Mouse (Mus musculus) limb, embryonic 10.5 days (tissue): ENCODE results near the gene Ephb6. TPM values are rescaled to one million over a fixed set of nuclear protein-coding genes. Genes with fewer than 3 reads are reported as not detected.
A peak's percentile ranks its signal among the peaks of the same experiment; 100 is the strongest.

ENCODE experiments used
- DNase-seq: peaks from one replicate; pipeline ENCODE4 v3.0.0-alpha.2; 2017; ENCODE audit warnings: low spot score
- H3K27ac ChIP-seq: fragments of 300-500 bp; sonication (generic); 2 replicates; pipeline ENCODE4 v1.5.1; 2016; ENCODE audit warnings: mild to moderate bottlenecking
- H3K27me3 ChIP-seq: fragments of 300-500 bp; sonication (generic); 2 replicates; pipeline ENCODE4 v1.6.1; 2016; ENCODE audit warnings: low read depth, mild to moderate bottlenecking; ENCODE audit not compliant: poor library complexity, severe bottlenecking
- H3K36me3 ChIP-seq: fragments of 300-500 bp; sonication (generic); 2 replicates; pipeline ENCODE4 v1.6.1; 2016; ENCODE audit warnings: mild to moderate bottlenecking, moderate library complexity
- H3K4me1 ChIP-seq: fragments of 300-500 bp; sonication (generic); 2 replicates; pipeline ENCODE4 v1.6.1; 2016
- H3K4me3 ChIP-seq: fragments of 300-500 bp; sonication (generic); 2 replicates; pipeline ENCODE4 v1.5.1; 2016; ENCODE audit warnings: mild to moderate bottlenecking, moderate library complexity
- H3K9me3 ChIP-seq: fragments of 300-500 bp; sonication (generic); replicated peaks from 2 replicates; pipeline ENCODE4 v1.6.1; 2016; ENCODE audit warnings: mild to moderate bottlenecking
- WGBS: fragments of 180-500 bp; shearing (Covaris S2); methylation state at CpG from one replicate; pipeline ENCODE4 v1.1.7; 2016; 5-methylcytosine and 5-hydroxymethylcytosine counted together
- polyA plus RNA-seq: library from polyadenylated mRNA; unstranded; fragments of >200 nt; fragmentation: Nextera tagmentation; extraction: Ambion mirVana; gene quantifications from 2 replicates; pipeline ENCODE4 v1.2.1, GENCODE M21; 2016

The Ephb6 gene
- polyA plus RNA-seq, 1 experiment from 2014 or later, result 19.1 TPM

GRCm38 (mm10) chr6:41581295-41581694, 24.0 kb upstream of the Ephb6 start:
- H3K9me3 ChIP-seq, result no peaks in the 10 kb centered on the region
- H3K27me3 ChIP-seq, result no peaks in the 10 kb centered on the region
- DNase-seq, result no peak
- 0 out of 2 replicates have a peak, but pooled peaks cover 2% of the 10 kb centered on the region for H3K4me1 ChIP-seq
- WGBS, result 83% methylated on average over 7 of the region's 7 CpGs
- H3K27ac ChIP-seq, result no peak overlapping the region
- no peaks in the 10 kb centered on the region for H3K36me3 ChIP-seq
- H3K4me3 ChIP-seq, result no peak overlapping the region

GRCm38 (mm10) chr6:41582189-41582588, 23.1 kb upstream of the Ephb6 start:
- no peaks in the 10 kb centered on the region for H3K4me1 ChIP-seq
- DNase-seq, result no peak
- H3K36me3 ChIP-seq, result no peaks in the 10 kb centered on the region
- 75% methylated on average over 1 of the region's 1 CpGs for WGBS
- H3K4me3 ChIP-seq, result no peak overlapping the region
- H3K9me3 ChIP-seq, result no peaks in the 10 kb centered on the region
- no peaks in the 10 kb centered on the region for H3K27me3 ChIP-seq
- no peak overlapping the region for H3K27ac ChIP-seq

GRCm38 (mm10) chr6:41604401-41605050, 756 bp upstream of the Ephb6 start:
- Histone ChIP-seq H3K4me1 (peaks cover 9% of the 10 kb centered on the region), H3K9me3 (no peaks in the 10 kb centered on the region), H3K36me3 (no peaks in the 10 kb centered on the region), H3K27ac (peak overlapping the region; percentile 96), H3K4me3 (peak overlapping the region; percentile 73), H3K27me3 (peaks cover 4% of the 10 kb centered on the region; the same call in 1 of the 2 replicates)
- under 1% methylated on average over 23 of the region's 23 CpGs for WGBS
- peak; percentile 76 for DNase-seq

- Histone ChIP-seq H3K27me3 (peaks cover 4% of the 10 kb centered on the region; the same call in 1 of the 2 replicates), H3K4me1 (peaks cover 9% of the 10 kb centered on the region), H3K9me3 (no peaks in the 10 kb centered on the region), H3K36me3 (no peaks in the 10 kb centered on the region), H3K27ac (peak overlapping the region; percentile 96), H3K4me3 (peak overlapping the region; percentile 73)
- under 1% methylated on average over 7 of the region's 7 CpGs for WGBS
- no peak for DNase-seq
These were observed 467 bp downstream of the Ephb6 start for GRCm38 (mm10) chr6:41605794-41606104.

- DNase-seq, result peak; percentile 35
- 3% methylated on average over 3 of the region's 4 CpGs for WGBS
- peak overlapping the region; percentile 96; the same call in 1 of the 2 replicates for H3K27ac ChIP-seq
These were observed 932 bp downstream of the Ephb6 start for GRCm38 (mm10) chr6:41606214-41606613.

GRCm38 (mm10) chr6:41607637-41608036, 2.4 kb downstream of the Ephb6 start:
- WGBS, result 57% methylated on average over 5 of the region's 5 CpGs
- Histone ChIP-seq H3K9me3 (no peaks in the 10 kb centered on the region), H3K36me3 (no peaks in the 10 kb centered on the region), H3K27me3 (peaks cover 4% of the 10 kb centered on the region; the same call in 1 of the 2 replicates), H3K4me1 (peaks cover 9% of the 10 kb centered on the region), H3K4me3 (no peak overlapping the region), H3K27ac (no peak overlapping the region)
- DNase-seq, result no peak

More at GRCm38 (mm10) chr6:41606214-41606613, 932 bp downstream of the Ephb6 start:
- Histone ChIP-seq H3K27me3 (peaks cover 4% of the 10 kb centered on the region; the same call in 1 of the 2 replicates), H3K36me3 (no peaks in the 10 kb centered on the region), H3K4me3 (peak overlapping the region; percentile 73), H3K9me3 (no peaks in the 10 kb centered on the region), H3K4me1 (peaks cover 9% of the 10 kb centered on the region)

- WGBS, result 87% methylated on average over 9 of the region's 9 CpGs
- DNase-seq, result no peak
- Histone ChIP-seq H3K4me1 (no peaks in the 10 kb centered on the region), H3K27me3 (no peaks in the 10 kb centered on the region), H3K27ac (no peak overlapping the region), H3K36me3 (peaks cover 11% of the 10 kb centered on the region; the same call in 1 of the 2 replicates), H3K9me3 (no peaks in the 10 kb centered on the region), H3K4me3 (no peak overlapping the region)
These were observed 15.0 kb downstream of the Ephb6 start for GRCm38 (mm10) chr6:41620173-41620798.

- 95% methylated on average over 12 of the region's 12 CpGs for WGBS
- no peaks in the 10 kb centered on the region for H3K9me3 ChIP-seq
- no peak for DNase-seq
- peaks cover 11% of the 10 kb centered on the region; the same call in 1 of the 2 replicates for H3K36me3 ChIP-seq
- H3K27ac ChIP-seq, result no peak overlapping the region
- H3K27me3 ChIP-seq, result no peaks in the 10 kb centered on the region
- H3K4me3 ChIP-seq, result no peak overlapping the region
- no peaks in the 10 kb centered on the region for H3K4me1 ChIP-seq
These were observed 16.1 kb downstream of the Ephb6 start for GRCm38 (mm10) chr6:41621241-41621990.

- Histone ChIP-seq H3K27me3 (no peaks in the 10 kb centered on the region), H3K4me3 (no peak overlapping the region), H3K27ac (no peak overlapping the region), H3K36me3 (0 out of 2 replicates have a peak, but pooled peaks cover 11% of the 10 kb centered on the region), H3K4me1 (no peaks in the 10 kb centered on the region), H3K9me3 (no peaks in the 10 kb centered on the region)
- WGBS, result 72% methylated on average over 9 of the region's 9 CpGs
- DNase-seq, result no peak
These were observed 17.4 kb downstream of the Ephb6 start for GRCm38 (mm10) chr6:41622661-41623060.

- Histone ChIP-seq H3K4me1 (no peaks in the 10 kb centered on the region), H3K27ac (no peak overlapping the region), H3K4me3 (no peak overlapping the region), H3K27me3 (no peaks in the 10 kb centered on the region), H3K36me3 (no peaks in the 10 kb centered on the region), H3K9me3 (no peaks in the 10 kb centered on the region)
- no peak for DNase-seq
- WGBS, result 89% methylated on average over 1 of the region's 1 CpGs
These were observed 22.9 kb downstream of the Ephb6 start for GRCm38 (mm10) chr6:41628180-41628579.

- 64% methylated on average over 2 of the region's 2 CpGs for WGBS
- no peak overlapping the region for H3K4me3 ChIP-seq
These were observed 25.5 kb downstream of the Ephb6 start for GRCm38 (mm10) chr6:41630791-41631190.

GRCm38 (mm10) chr6:41631549-41631948, 26.3 kb downstream of the Ephb6 start:
- Histone ChIP-seq H3K27ac (no peak overlapping the region), H3K27me3 (no peaks in the 10 kb centered on the region), H3K36me3 (no peaks in the 10 kb centered on the region), H3K9me3 (no peaks in the 10 kb centered on the region), H3K4me1 (no peaks in the 10 kb centered on the region), H3K4me3 (no peak overlapping the region)
- 87% methylated on average over 4 of the region's 4 CpGs for WGBS
- DNase-seq, result no peak

More at GRCm38 (mm10) chr6:41630791-41631190, 25.5 kb downstream of the Ephb6 start:
- Histone ChIP-seq H3K4me1 (no peaks in the 10 kb centered on the region), H3K9me3 (no peaks in the 10 kb centered on the region), H3K36me3 (no peaks in the 10 kb centered on the region), H3K27ac (no peak overlapping the region), H3K27me3 (no peaks in the 10 kb centered on the region)
- no peak for DNase-seq

- H3K4me3 ChIP-seq, result no peak overlapping the region
- no peaks in the 10 kb centered on the region for H3K4me1 ChIP-seq
- H3K27ac ChIP-seq, result no peak overlapping the region
- no peaks in the 10 kb centered on the region for H3K9me3 ChIP-seq
- no peaks in the 10 kb centered on the region for H3K27me3 ChIP-seq
- WGBS, result 67% methylated on average over 1 of the region's 1 CpGs
- DNase-seq, result no peak
- H3K36me3 ChIP-seq, result no peaks in the 10 kb centered on the region
These were observed 29.9 kb downstream of the Ephb6 start for GRCm38 (mm10) chr6:41635211-41635610.
